Mouse (Mus musculus) granulocyte monocyte progenitor cell, adult 5-6 weeks (primary cell): Measurements from ENCODE around the gene Elobl. TPM values are rescaled to one million over a fixed set of nuclear protein-coding genes. Genes with fewer than 3 reads are reported as not detected.

Source experiments
- ATAC-seq: replicated peaks from 2 replicates; pipeline ENCODE4 v1.8.0; 2016; ENCODE audit warnings: mild to moderate bottlenecking, moderate TSS enrichment, inconsistent platforms; ENCODE audit not compliant: poor library complexity, severe bottlenecking
- total RNA-seq, 2 experiments: library from RNA; stranded (forward) in 1 of 2; stranded (reverse) in 1 of 2; fragments of 200-712, 200-1000 nt in 1 of 2; fragments of >200 nt in 1 of 2; fragmentation: Nextera tagmentation in 1 of 2; gene quantifications; 2 replicates each; pipeline ENCODE4 v1.2.3; 2014 to 2017

The Elobl gene
- total RNA-seq, 2 experiments from 2014 or later: not detected

DNA sequence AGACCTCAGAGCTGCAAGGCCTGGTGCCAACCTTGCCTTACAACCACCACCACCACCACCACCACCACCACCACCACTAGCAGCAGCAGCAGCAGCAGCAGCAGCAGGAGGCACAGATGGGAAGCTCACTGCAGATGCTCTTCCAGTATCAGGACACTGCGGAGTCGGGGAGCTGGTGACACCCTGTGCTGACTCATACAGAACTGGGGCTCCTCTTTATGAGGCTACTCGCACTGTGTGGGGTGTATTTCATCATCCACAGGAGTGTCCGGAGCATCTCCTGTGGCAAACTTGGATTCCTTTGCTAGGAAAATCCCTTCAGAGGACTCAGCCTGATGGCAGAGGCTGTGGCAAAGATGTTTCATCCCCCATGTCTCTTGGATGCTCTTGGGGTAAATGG lies 27.1 kb downstream of the Elobl start:
- no peak for ATAC-seq

DNA sequence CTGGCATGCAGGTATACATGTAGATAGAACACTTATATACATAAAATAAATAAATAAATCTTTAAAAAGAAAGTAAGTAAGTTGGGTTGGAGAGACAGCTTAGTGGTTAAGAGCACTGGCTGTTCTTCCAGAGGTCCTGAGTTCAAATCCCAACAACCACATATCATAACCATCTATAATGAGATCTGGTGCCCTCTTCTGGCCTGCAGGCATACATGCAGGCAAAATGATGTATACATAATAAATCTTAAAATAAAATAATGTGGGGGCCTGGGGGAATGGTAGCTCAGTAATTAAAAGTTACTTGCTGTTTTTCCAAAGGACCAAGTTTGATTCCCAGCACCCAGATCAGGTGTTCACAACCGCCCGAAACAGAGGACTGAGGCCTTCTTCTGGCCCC lies 28.0 kb downstream of the Elobl start:
- no peak for ATAC-seq

DNA sequence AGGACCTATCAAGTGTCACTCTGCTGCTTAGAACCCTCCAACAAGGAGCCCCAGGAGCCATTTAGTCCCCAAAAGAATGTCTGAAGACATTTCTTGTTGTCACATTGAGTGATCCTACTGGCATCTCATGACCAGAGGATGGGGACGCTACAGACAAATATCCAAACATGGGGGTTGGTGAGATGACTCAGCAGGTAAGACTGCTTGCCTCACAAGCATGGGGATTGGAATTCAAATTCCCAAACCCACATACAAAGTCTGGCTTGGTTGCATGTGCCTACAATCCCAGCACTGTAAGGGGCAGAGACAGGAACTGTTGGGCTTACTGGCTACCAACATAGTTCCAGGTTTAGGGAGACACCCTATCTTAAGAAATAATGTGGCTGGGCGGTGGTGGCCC lies 28.8 kb downstream of the Elobl start:
- no peak for ATAC-seq

DNA sequence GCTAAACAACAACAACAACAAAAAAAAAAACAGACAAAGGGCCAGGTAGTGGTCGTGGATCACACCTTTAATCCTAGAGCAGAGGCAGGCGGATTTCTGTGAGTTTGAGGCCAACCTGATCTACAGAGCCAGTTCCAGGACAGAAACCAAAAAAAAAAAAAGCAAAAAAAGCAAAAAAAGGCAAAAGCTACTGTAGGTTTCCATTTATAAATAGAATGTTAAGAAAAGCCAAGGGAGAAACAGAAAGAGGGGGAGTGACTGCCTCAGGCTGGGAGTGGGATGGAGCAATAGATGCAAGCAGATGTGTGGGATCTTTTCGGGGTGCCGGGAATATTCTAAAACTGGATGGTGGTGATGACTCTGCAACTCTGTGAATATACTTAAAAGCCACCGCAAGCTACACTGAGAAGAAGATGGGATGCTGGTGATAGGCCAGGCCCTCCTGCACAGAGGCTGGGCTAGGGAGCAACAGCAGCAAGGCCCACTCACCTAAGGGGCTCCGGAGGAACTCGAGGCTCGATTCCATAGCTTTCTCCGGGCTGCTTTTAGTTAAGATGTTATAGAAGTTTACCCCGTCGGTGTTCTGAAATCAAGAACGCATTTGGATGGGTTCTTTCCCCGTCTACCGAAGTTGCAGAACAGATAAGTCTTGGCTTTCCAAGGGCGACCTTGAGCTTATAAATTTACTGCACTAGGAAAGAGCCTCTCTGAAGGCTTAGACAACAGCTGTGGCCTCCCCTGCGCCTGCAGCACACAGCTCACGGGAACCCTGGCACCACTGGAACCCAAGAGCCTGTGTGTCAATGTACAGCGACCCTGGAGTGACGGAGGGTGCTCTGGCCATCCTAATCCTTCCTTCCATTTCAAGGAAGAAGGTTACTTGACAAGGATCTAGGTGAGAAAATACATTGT lies 32.4 kb downstream of the Elobl start:
- ATAC-seq: no peak

DNA sequence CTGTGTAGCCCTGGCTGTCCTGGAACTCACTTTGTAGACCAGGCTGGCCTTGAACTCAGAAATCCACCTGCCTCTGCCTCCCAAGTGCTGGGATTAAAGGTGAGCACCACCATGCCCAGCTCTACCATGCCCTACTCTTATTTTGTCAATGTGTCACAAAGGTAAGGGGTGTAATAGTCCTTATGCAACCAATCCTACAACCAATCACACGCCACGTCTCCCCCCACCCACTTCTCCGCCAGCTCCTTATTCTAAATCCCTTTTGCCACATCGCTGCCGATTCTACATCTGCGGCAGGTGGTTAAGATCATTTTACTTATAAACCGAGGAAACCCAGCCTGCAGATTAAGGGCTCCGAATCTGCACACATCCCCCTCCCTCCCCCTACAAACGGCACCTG lies 33.7 kb downstream of the Elobl start:
- no peak for ATAC-seq

DNA sequence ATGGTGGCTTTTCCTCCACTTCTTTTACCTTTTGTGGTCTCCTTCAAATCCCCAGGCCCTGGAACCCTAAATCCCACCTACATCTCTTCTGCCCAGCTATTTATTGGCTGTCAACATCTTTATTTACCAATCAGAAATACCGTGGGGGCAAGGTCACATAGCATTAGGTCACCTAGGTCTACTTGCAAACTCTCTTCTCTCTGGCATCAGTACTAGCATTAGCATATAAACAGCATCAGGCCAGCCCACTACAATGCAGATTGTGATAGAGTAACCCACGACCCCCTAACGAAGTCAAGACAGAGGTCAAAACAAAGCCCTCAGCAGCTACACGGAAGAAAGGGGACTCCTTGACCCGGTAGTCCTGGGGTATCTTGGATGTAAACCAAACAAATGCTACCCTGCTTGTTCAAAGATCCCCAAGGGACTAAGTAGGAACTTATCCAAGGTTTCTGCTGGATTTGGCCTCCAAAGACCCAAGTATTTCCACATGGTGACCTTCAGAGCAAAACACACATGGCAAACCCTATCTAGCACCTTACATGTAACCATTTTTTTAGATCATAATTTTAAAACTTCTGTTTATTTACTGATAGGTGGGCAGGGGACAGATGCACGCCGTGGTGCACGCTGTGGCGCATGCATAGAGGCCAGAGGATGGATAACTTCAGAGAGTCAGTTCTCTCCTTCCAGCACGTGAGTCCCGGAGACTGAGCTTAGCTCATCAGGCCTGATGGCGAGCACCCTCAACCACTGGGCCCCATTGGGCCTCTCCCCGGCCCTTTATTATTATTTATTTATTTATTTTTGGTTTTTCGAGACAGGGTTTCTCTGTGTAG lies 34.8 kb downstream of the Elobl start:
- no peak for ATAC-seq

DNA sequence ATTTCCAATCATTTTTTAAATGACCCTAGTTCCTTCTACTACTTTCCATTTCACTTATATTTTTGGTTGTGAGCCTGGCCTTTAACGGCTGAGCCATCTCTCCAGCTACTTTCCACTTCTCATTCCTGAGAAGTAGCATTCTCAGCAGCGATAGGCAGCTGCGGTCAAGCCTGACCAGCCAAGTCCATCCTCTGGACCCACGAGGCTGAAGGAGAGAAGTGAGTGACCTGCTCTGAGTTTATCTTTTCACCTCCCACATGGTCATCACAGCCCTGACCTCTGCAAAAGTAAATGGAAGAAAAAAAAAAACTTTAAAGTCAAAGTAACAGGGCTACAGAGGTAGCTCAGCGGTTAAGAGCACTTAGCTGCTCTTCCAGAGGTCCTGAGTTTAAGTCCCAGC lies 40.2 kb downstream of the Elobl start:
- no peak for ATAC-seq

Other genes with a start within 250 kb of the Elobl start
- gene Msi2, start 248.4 kb downstream of the Elobl start, total RNA-seq (2014; fragmentation: Nextera tagmentation): 35.2 and 39.6 TPM in 2 replicates
- gene Msi2, start 248.4 kb downstream of the Elobl start, total RNA-seq (2017): 33.6 and 34.7 TPM in 2 replicates
- 12.7 and 15.2 TPM in 2 replicates for gene Akap1, start 102.3 kb downstream of the Elobl start, total RNA-seq (2014; fragmentation: Nextera tagmentation)
- gene Akap1, start 102.3 kb downstream of the Elobl start, total RNA-seq (2017): 15.9 and 20.7 TPM in 2 replicates
- 18.1 and 22.3 TPM in 2 replicates for gene Scpep1, start 11.5 kb downstream of the Elobl start, total RNA-seq (2014; fragmentation: Nextera tagmentation)
- gene Scpep1, start 11.5 kb downstream of the Elobl start, total RNA-seq (2017): 11.5 and 13.4 TPM in 2 replicates
- gene Coil, start 3.3 kb upstream of the Elobl start, total RNA-seq (2014; fragmentation: Nextera tagmentation): 9.1 and 16.2 TPM in 2 replicates
- 8.4 and 17.7 TPM in 2 replicates for gene Coil, start 3.3 kb upstream of the Elobl start, total RNA-seq (2017)
- gene Trim25, start 32.4 kb upstream of the Elobl start, total RNA-seq (2014; fragmentation: Nextera tagmentation): 26.9 and 32.2 TPM in 2 replicates
- gene Trim25, start 32.4 kb upstream of the Elobl start, total RNA-seq (2017): 14.0 and 18.4 TPM in 2 replicates
- gene Dgke, start 99.9 kb upstream of the Elobl start, total RNA-seq (2014; fragmentation: Nextera tagmentation): 4.9 and 6.8 TPM in 2 replicates
- gene Dgke, start 99.9 kb upstream of the Elobl start, total RNA-seq (2017): 5.0 and 7.3 TPM in 2 replicates
- not detected in 2 replicates for gene Gm525, start 106.9 kb upstream of the Elobl start, total RNA-seq (2014; fragmentation: Nextera tagmentation)
- not detected in 2 replicates for gene Gm525, start 106.9 kb upstream of the Elobl start, total RNA-seq (2017)